ENCODE assay signal across 10 mouse cellular contexts in genomic region chr6:114076560-114076959, GRCm38 (mm10). TPM values are rescaled to one million over a fixed set of nuclear protein-coding genes. Genes with fewer than 3 reads are reported as not detected.
DNase-seq lines count a peak whose midpoint lies in the region; ATAC-seq lines count a peak whose summit lies in the region.
"Had no signal": no experiment of that assay in that cellular context is flagged by ENCODE, and none has a peak within 500 bp of the region (broad histone marks: within the 10 kb centered on the region; RNA-seq: fewer than 3 reads in every experiment).

No protein-coding gene starts in this region.

- WGBS in hindbrain, embryonic 15.5 days: 51% methylated on average over 3 of the region's 3 CpGs

- 0 out of 2 replicates have a peak, but pooled peaks cover 4% of the 10 kb centered on the region for H3K4me1 ChIP-seq in hindbrain, embryonic 15.5 days (replicated peaks)
- H3K4me1 ChIP-seq: limb, embryonic 13.5 days had no signal

- intact Hi-C loops in left cerebral cortex, postnatal 14 days (cut with DNase I): loop anchor here (5.0 to 10.0 kb wide), 2 partner anchors 242 to 439 kb away; partner anchors contain the start of gene Irak2

- ATAC-seq in hindbrain, embryonic 15.5 days (ENCODE audit: low FRiP score, low read depth): peak; percentile 81

- no peaks in the 10 kb centered on the region for H3K27me3 ChIP-seq in hindbrain, embryonic 15.5 days

- no peak overlapping the region for H3K27ac ChIP-seq in hindbrain, embryonic 15.5 days (replicated peaks)
- H3K27ac ChIP-seq: limb, embryonic 13.5 days had no signal

- H3K9me3 ChIP-seq in hindbrain, embryonic 15.5 days: no peaks in the 10 kb centered on the region
- H3K9me3 ChIP-seq: limb, embryonic 13.5 days had no signal

- H3K4me3 ChIP-seq in hindbrain, embryonic 15.5 days: no peak overlapping the region
- H3K4me3 ChIP-seq: limb, embryonic 13.5 days had no signal

- H3K36me3 ChIP-seq in hindbrain, embryonic 15.5 days: no peaks in the 10 kb centered on the region
- H3K36me3 ChIP-seq: limb, embryonic 13.5 days had no signal

- no peak overlapping the region for H3K9ac ChIP-seq in hindbrain, embryonic 15.5 days
- H3K9ac ChIP-seq: limb, embryonic 13.5 days had no signal

- DNase-seq in embryo, embryonic 10 days (ENCODE audit: low spot score): peak; percentile 25
- no peak for DNase-seq in embryo, embryonic 9.5 days (ENCODE audit: extremely low spot score)
- peak; percentile 16 for DNase-seq in ovary, postnatal 36 days (ENCODE audit: low spot score)
- DNase-seq in ovary, postnatal 10 days (ENCODE audit: low spot score): no peak
- peak; percentile 85 to 95 for DNase-seq in left cerebral cortex, postnatal 14 days (ENCODE audit: low spot score in 2 of 2)
- peak; percentile 76 for DNase-seq in telencephalon, adult 2 months (ENCODE audit: low read depth, low spot score)
- no peak for DNase-seq in urinary bladder, postnatal 4 days (ENCODE audit: low spot score in 2 of 2)

- H3K4me2 ChIP-seq in hindbrain, embryonic 15.5 days: no peak overlapping the region
- H3K4me2 ChIP-seq: limb, embryonic 13.5 days had no signal

RNA-seq across cellular contexts. Expression of gene Atp2b2, which starts 34.1 kb away (rescaled TPM):
- 33.9 and 34.2 TPM in 2 replicates for polyA plus RNA-seq in hindbrain, embryonic 15.5 days (2015; fragmentation: Nextera tagmentation; extraction: Ambion mirVana)
- total RNA-seq in left cerebral cortex, postnatal 14 days (2021): 100 to 1,000 TPM; 603 to 682 TPM
- polyA plus RNA-seq: C2C12 had no signal

RNA-seq across cellular contexts. Expression of gene Slc6a11, which starts 54.5 kb away (rescaled TPM):
- 80.6 and 83.2 TPM in 2 replicates for polyA plus RNA-seq in hindbrain, embryonic 15.5 days (2015; fragmentation: Nextera tagmentation; extraction: Ambion mirVana)
- total RNA-seq in left cerebral cortex, postnatal 14 days (2021): 100 to 1,000 TPM; 104 to 112 TPM
- polyA plus RNA-seq: C2C12 had no signal

Comparison
In these comparisons a context has a peak if more than half of its experiments do, and no peak if none do; other contexts are left out.
1. DNase-seq: peak in embryo, embryonic 10 days (single experiment), ovary, postnatal 36 days (single experiment), left cerebral cortex, postnatal 14 days (2 of 2) and telencephalon, adult 2 months (single experiment); none in embryo, embryonic 9.5 days (single experiment), ovary, postnatal 10 days (single experiment) and urinary bladder, postnatal 4 days (0 of 2).